Mouse (Mus musculus): ENCODE results near the gene A630089N07Rik.

Gene A630089N07Rik

DNA sequence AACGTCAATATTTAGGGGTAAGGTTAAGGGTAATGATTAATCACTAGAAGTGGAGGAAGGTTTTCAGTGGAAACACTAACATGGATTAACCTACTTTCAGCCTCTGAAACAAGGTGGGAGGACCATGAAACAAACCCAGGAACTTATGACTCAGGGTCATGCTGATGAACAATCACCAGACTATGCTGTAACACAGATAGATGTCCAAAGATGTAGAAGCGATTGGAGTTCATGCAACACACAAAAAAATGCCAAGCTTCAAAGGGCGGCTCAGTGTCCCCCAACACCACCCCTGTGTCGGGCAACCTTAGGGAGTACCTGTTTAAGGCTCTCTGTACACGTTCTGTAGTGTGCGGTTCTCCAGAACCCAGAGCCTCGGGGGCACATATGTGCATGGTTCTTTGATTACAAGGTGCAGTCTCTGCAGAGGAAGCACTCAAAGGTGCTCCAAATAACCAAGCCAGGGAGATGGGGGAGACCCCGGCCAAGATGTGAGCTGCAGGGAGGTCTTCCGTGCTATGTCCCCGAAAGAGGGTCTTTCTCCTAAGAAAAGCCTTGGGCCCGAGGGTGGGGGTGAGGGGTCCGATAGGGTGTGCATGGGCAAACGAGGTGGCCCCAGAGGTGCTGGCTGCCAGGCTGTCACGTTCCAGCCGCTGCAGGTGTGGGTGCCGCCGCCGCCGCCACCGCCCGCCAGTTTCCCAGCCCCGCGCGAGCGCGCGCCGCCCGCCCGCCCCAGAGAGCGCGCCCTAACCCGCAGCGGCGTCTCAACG is 120.7 kb downstream of the A630089N07Rik start:
- peak; percentile 34 for DNase-seq

GRCm38 (mm10) chr16:97960348-97960747 is 121.9 kb downstream of the A630089N07Rik start:
- no peak for DNase-seq

DNA sequence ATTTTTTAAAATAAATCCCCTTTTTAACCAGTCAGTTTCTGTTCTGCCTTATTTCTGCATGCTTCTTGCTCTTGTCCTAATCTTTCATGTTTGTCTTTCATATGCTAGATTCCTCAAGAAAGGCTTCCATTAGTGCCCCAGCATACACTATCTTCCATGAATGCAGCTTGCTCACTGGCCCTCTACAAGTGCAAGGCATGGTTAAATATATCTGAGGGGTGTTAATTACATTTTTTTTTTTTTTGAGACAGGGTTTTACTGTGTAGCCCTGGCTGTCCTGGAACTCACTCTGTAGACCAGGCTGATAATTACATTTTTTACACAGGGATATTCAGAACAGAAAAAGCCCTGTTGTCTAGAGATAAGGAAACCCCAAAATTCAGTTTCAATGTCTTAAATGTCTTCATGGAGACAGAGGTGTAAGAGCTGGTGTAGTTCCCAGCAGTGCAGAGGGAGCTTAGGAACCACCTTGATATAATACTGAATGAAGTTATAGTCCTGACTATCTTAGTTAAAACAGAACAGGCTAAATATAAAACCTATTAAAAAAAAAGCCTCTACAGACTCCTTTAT is 123.8 kb downstream of the A630089N07Rik start:
- no peak for DNase-seq

DNA sequence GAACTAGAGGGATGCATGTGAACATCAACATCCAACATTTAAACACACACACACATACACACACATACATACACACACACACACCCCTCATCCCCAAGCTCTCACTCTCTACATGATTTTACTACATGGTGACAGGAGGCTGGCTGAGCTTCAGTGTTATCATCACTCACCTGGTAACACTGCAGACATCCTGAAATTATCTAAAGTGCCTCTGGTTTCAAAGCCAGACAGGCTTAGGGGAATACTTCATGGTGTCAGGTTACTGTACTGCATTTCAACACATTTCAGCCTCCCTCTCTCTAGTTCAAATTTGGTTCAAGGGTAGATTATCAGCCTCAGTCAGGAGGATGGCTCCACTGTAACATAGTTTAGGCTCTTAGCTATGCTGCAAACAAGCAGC is 124.6 kb downstream of the A630089N07Rik start:
- DNase-seq, result no peak

- DNase-seq, result no peak
These were observed 126.2 kb downstream of the A630089N07Rik start for GRCm38 (mm10) chr16:97956011-97956410.

- no peak for DNase-seq
These were observed 128.9 kb downstream of the A630089N07Rik start for GRCm38 (mm10) chr16:97953300-97953699.

DNA sequence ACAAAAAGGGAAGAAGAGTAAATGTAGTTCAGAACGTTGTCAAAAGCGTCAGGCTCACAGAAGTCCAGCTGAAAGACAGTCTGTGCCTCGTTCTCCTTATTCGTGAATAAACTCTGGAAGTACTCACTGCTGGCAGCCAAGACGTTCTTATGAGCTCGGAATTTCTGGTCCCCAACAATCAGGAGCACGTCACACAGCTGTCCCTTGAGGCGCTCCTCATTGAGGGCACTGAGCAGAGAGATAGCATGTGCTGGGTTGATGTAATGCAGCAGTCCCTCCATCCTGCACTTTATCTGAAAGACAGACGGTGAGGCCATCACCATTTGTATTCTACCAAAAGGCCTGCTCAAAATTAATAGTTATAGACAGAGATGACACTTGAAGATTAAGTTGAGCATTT is 129.4 kb downstream of the A630089N07Rik start:
- DNase-seq, result no peak

DNA sequence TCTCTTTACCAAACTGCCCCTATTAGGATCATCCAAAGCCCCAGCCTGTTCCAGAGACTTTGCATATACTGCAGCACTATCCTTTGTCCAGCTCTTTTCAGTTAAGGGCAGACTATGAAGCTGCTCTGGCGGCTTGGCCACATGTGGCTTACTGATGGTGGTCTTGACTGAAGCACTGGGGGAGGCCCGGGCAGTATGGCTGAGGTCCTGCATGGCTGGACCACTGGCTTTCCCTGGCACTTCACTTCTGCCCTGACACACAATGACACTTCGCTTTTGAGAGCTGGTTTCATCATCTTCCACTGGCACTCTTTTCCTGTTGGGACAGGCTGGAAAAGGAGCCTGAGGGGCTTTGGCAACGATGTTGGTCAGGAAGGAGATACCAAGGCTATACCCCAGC is 129.9 kb downstream of the A630089N07Rik start:
- DNase-seq, result no peak

Data from kidney, adult 11 months (tissue).